Mouse (Mus musculus): ENCODE results near the gene Poc1b. TPM values are rescaled to one million over a fixed set of nuclear protein-coding genes. Genes with fewer than 3 reads are reported as not detected.
A peak's percentile ranks its signal among the peaks of the same experiment; 100 is the strongest.

Gene Poc1b
- polyA plus RNA-seq, 1 experiment from 2014 or later = 28.9 TPM

- Histone ChIP-seq H3K9ac (ENCODE audit: low read depth, low read length) (no peak overlapping the region), H3K4me3 (ENCODE audit: low read length) (no peak overlapping the region), H3K36me3 (ENCODE audit: control insufficient read depth, insufficient read depth, low read length) (no peaks in the 10 kb centered on the region), H3K4me2 (replicated peaks; ENCODE audit: low read depth, low read length) (no peak overlapping the region), H3K9me3 (ENCODE audit: control insufficient read depth, low read length) (no peaks in the 10 kb centered on the region), H3K4me1 (ENCODE audit: control insufficient read depth, insufficient read depth, low read length) (peaks cover 33% of the 10 kb centered on the region), H3K27ac (ENCODE audit: low read depth, low read length) (no peak overlapping the region), H3K27me3 (ENCODE audit: control insufficient read depth, insufficient read depth, low read length) (no peaks in the 10 kb centered on the region)
- no peak for ATAC-seq (ENCODE audit: low FRiP score, low TSS enrichment)
- 65% methylated on average over 5 of the region's 5 CpGs for WGBS
These were observed 62.9 kb downstream of the Poc1b start for GRCm38 (mm10) chr10:99169765-99170129.

DNA sequence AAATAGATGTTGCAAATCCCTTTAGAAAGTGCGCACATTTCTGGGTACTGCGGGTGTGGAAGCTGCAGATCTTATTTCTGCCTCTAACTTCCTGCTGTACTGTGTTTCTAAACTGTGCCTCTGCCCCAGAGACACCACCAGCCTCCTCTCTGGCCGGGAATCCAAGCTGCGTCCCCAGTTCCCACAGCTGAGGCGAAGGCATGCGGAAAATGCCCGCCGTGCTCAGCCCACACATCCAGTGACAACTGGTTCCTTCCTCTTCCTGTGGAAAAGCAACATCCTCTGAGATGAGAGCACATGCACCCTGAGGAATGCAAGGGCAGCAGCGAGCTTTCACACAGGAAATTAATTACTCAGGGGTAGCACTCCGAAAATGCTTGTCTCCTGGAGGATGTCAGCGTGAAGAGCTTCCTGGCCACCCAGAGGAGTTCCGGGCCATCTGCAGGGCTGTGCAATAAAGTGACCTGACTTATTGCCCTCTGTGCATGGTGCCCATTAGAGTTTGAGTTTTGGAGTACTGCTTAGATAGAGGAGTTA is 65.2 kb downstream of the Poc1b start:
- peak overlapping the region; percentile 9; the same call in 1 of the 2 replicates for H3K27ac ChIP-seq (ENCODE audit: low read depth, low read length)
- no peak overlapping the region for H3K4me2 ChIP-seq (replicated peaks; ENCODE audit: low read depth, low read length)
- no peaks in the 10 kb centered on the region for H3K36me3 ChIP-seq (ENCODE audit: control insufficient read depth, insufficient read depth, low read length)
- whole genome bisulfite sequencing = 7% methylated on average over 12 of the region's 12 CpGs
- H3K4me3 ChIP-seq (ENCODE audit: low read length) = no peak overlapping the region
- H3K4me1 ChIP-seq (ENCODE audit: control insufficient read depth, insufficient read depth, low read length) = peaks cover 33% of the 10 kb centered on the region
- H3K9me3 ChIP-seq (ENCODE audit: control insufficient read depth, low read length) = no peaks in the 10 kb centered on the region
- no peaks in the 10 kb centered on the region for H3K27me3 ChIP-seq (ENCODE audit: control insufficient read depth, insufficient read depth, low read length)
- no peak overlapping the region for H3K9ac ChIP-seq (ENCODE audit: low read depth, low read length)
- ATAC-seq (ENCODE audit: low FRiP score, low TSS enrichment) = peak; percentile 89

DNA sequence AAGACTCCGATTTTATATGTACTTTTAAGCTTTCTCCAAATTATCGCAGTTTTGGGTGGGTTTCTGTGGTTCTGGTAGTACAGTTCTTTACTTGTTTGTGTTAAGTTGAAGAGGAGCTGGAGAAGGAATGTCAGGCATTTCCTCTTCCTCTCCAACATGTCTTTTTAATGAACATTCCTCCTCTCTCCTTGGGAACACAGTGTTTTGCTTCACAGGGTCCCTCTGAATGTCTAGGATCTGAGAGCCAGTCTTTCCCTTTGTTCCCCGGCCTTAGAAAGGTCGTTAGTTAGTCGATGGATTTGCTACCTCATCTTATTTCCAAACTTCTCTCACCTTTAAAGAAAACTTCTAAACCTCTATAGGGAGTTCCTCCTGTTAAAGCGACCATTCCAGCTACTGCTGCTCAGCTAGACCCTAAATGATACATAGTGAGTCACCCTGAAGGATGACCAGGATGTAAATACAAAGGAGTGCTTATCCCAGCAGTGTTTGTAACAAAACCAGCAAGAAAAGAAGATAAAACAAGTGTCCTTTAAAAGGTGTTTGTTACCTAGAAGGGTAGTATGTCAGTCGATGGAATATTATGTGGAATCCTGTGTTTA is 66.2 kb downstream of the Poc1b start:
- peaks cover under 1% of the 10 kb centered on the region; the same call in 1 of the 2 replicates for H3K9me3 ChIP-seq (ENCODE audit: control insufficient read depth, low read length)
- H3K4me2 ChIP-seq (replicated peaks; ENCODE audit: low read depth, low read length) = no peak overlapping the region
- no peak for ATAC-seq (ENCODE audit: low FRiP score, low TSS enrichment)
- 39% methylated on average over 7 of the region's 7 CpGs for WGBS
- peaks cover 33% of the 10 kb centered on the region for H3K4me1 ChIP-seq (ENCODE audit: control insufficient read depth, insufficient read depth, low read length)
- no peak overlapping the region for H3K9ac ChIP-seq (ENCODE audit: low read depth, low read length)
- H3K4me3 ChIP-seq (ENCODE audit: low read length) = no peak overlapping the region
- H3K36me3 ChIP-seq (ENCODE audit: control insufficient read depth, insufficient read depth, low read length) = no peaks in the 10 kb centered on the region
- peak overlapping the region; percentile 9; the same call in 1 of the 2 replicates for H3K27ac ChIP-seq (ENCODE audit: low read depth, low read length)
- H3K27me3 ChIP-seq (ENCODE audit: control insufficient read depth, insufficient read depth, low read length) = no peaks in the 10 kb centered on the region

DNA sequence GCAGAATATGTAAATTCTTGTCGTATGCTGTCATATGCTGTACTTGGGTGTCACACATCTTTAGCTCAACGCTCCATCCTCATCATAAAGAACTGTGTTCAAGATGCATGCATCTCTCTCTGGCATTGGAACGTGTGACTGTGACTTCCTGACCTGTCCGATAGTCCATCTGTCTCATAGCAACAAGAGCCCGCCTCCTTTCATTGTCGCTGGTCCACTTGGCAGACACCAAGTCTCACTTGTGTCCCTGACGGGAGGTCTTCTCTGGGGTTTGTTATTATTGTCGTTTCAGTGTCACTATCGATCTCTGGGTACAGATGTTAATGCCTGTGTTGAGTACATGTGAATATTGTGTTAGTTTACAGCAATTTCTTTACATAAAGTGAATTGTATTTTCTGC is 70.1 kb downstream of the Poc1b start:
- Histone ChIP-seq H3K27ac (ENCODE audit: low read depth, low read length) (no peak overlapping the region), H3K4me2 (replicated peaks; ENCODE audit: low read depth, low read length) (no peak overlapping the region), H3K4me3 (ENCODE audit: low read length) (no peak overlapping the region), H3K4me1 (ENCODE audit: control insufficient read depth, insufficient read depth, low read length) (peaks cover 13% of the 10 kb centered on the region), H3K9me3 (ENCODE audit: control insufficient read depth, low read length) (peaks cover 3% of the 10 kb centered on the region; the same call in 1 of the 2 replicates), H3K27me3 (ENCODE audit: control insufficient read depth, insufficient read depth, low read length) (no peaks in the 10 kb centered on the region), H3K9ac (ENCODE audit: low read depth, low read length) (no peak overlapping the region), H3K36me3 (ENCODE audit: control insufficient read depth, insufficient read depth, low read length) (no peaks in the 10 kb centered on the region)
- 78% methylated on average over 9 of the region's 9 CpGs for WGBS
- ATAC-seq (ENCODE audit: low FRiP score, low TSS enrichment) = no peak

DNA sequence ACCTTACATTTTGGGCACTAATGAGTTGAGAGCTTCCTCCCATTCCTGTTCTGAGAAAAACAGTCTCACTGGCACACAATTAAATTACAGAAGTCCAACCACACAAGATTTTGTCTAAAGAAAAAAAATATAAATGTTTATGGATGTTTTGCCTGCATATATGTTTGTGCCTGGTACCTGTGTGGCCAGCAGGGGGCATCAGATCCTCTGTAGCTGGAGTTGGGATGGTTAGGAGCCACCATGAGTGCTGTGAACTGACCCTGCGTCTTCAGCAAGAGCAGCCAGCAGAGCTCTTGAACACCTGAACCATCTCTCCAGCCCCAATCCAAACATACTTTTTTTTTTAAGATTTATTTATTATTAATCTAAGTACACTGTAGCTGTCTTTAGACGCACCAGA is 71.3 kb downstream of the Poc1b start:
- Histone ChIP-seq H3K9ac (ENCODE audit: low read depth, low read length) (no peak overlapping the region), H3K36me3 (ENCODE audit: control insufficient read depth, insufficient read depth, low read length) (no peaks in the 10 kb centered on the region), H3K27ac (ENCODE audit: low read depth, low read length) (no peak overlapping the region), H3K4me3 (ENCODE audit: low read length) (no peak overlapping the region), H3K9me3 (ENCODE audit: control insufficient read depth, low read length) (peaks cover 3% of the 10 kb centered on the region; the same call in 1 of the 2 replicates), H3K4me2 (replicated peaks; ENCODE audit: low read depth, low read length) (no peak overlapping the region), H3K27me3 (ENCODE audit: control insufficient read depth, insufficient read depth, low read length) (no peaks in the 10 kb centered on the region), H3K4me1 (ENCODE audit: control insufficient read depth, insufficient read depth, low read length) (peaks cover 1% of the 10 kb centered on the region; the same call in 1 of the 2 replicates)
- no peak for ATAC-seq (ENCODE audit: low FRiP score, low TSS enrichment)
- WGBS = 94% methylated on average over 2 of the region's 2 CpGs

GRCm38 (mm10) chr10:99179122-99179521 is 72.3 kb downstream of the Poc1b start:
- Histone ChIP-seq H3K36me3 (ENCODE audit: control insufficient read depth, insufficient read depth, low read length) (no peaks in the 10 kb centered on the region), H3K4me3 (ENCODE audit: low read length) (no peak overlapping the region), H3K9ac (ENCODE audit: low read depth, low read length) (no peak overlapping the region), H3K4me2 (replicated peaks; ENCODE audit: low read depth, low read length) (no peak overlapping the region), H3K27me3 (ENCODE audit: control insufficient read depth, insufficient read depth, low read length) (no peaks in the 10 kb centered on the region), H3K27ac (ENCODE audit: low read depth, low read length) (no peak overlapping the region), H3K4me1 (ENCODE audit: control insufficient read depth, insufficient read depth, low read length) (no peaks in the 10 kb centered on the region), H3K9me3 (ENCODE audit: control insufficient read depth, low read length) (peaks cover 3% of the 10 kb centered on the region; the same call in 1 of the 2 replicates)
- WGBS = 88% methylated on average over 5 of the region's 5 CpGs
- no peak for ATAC-seq (ENCODE audit: low FRiP score, low TSS enrichment)

DNA sequence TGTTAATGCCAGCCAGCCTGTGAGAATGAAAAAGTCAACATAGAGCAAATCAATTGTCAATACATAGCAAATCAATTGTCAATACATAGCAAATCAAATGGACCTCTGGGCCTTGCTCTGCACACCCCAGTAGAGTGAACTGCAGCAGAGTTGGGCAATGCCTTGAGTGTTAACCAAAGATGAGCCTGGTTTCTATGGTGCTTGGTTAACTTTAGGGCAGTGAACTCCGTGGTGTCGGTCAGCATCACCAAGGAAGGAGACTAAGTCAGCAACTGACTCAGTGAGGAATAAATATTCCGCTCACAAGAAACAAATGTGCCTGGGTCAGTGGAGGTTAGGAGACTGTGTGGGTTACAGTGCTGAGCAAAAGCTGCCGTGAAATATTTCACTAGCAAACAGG is 72.7 kb downstream of the Poc1b start:
- H3K4me2 ChIP-seq (replicated peaks; ENCODE audit: low read depth, low read length) = no peak overlapping the region
- 88% methylated on average over 4 of the region's 4 CpGs for WGBS
- no peaks in the 10 kb centered on the region for H3K27me3 ChIP-seq (ENCODE audit: control insufficient read depth, insufficient read depth, low read length)
- no peak overlapping the region for H3K9ac ChIP-seq (ENCODE audit: low read depth, low read length)
- H3K4me3 ChIP-seq (ENCODE audit: low read length) = no peak overlapping the region
- H3K36me3 ChIP-seq (ENCODE audit: control insufficient read depth, insufficient read depth, low read length) = no peaks in the 10 kb centered on the region
- no peak overlapping the region for H3K27ac ChIP-seq (ENCODE audit: low read depth, low read length)
- no peak for ATAC-seq (ENCODE audit: low FRiP score, low TSS enrichment)
- H3K9me3 ChIP-seq (ENCODE audit: control insufficient read depth, low read length) = peaks cover 3% of the 10 kb centered on the region; the same call in 1 of the 2 replicates
- no peaks in the 10 kb centered on the region for H3K4me1 ChIP-seq (ENCODE audit: control insufficient read depth, insufficient read depth, low read length)

- H3K27me3 ChIP-seq (ENCODE audit: control insufficient read depth, insufficient read depth, low read length) = no peaks in the 10 kb centered on the region
- H3K4me1 ChIP-seq (ENCODE audit: control insufficient read depth, insufficient read depth, low read length) = no peaks in the 10 kb centered on the region
- no peaks in the 10 kb centered on the region for H3K36me3 ChIP-seq (ENCODE audit: control insufficient read depth, insufficient read depth, low read length)
- no peak for ATAC-seq (ENCODE audit: low FRiP score, low TSS enrichment)
- H3K9ac ChIP-seq (ENCODE audit: low read depth, low read length) = no peak overlapping the region
- H3K27ac ChIP-seq (ENCODE audit: low read depth, low read length) = no peak overlapping the region
- no peak overlapping the region for H3K4me2 ChIP-seq (replicated peaks; ENCODE audit: low read depth, low read length)
- no peak overlapping the region for H3K4me3 ChIP-seq (ENCODE audit: low read length)
- WGBS = 91% methylated on average over 8 of the region's 8 CpGs
- H3K9me3 ChIP-seq (ENCODE audit: control insufficient read depth, low read length) = peaks cover 3% of the 10 kb centered on the region; the same call in 1 of the 2 replicates
These were observed 74.7 kb downstream of the Poc1b start for GRCm38 (mm10) chr10:99181497-99181896.

DNA sequence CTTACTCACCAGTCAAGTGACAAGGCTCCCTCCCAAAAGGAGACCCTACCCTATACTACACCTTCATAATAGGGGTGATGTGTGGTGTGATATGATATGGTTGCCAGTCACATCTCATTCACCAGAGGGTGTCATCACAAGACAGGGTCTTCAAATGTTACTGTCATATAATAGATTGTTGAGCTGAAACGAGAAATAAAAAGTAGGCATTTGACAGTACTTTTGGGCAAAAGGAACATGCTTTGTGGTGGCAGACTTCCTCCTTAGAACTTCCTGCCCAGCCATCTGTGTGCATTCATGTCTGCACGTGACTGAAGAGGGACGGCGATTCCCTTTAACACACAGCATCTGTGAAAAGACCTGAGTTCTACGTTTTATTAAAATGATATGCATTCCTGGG is 75.3 kb downstream of the Poc1b start:
- Histone ChIP-seq H3K36me3 (ENCODE audit: control insufficient read depth, insufficient read depth, low read length) (no peaks in the 10 kb centered on the region), H3K9me3 (ENCODE audit: control insufficient read depth, low read length) (peaks cover 3% of the 10 kb centered on the region; the same call in 1 of the 2 replicates), H3K27me3 (ENCODE audit: control insufficient read depth, insufficient read depth, low read length) (no peaks in the 10 kb centered on the region), H3K4me1 (ENCODE audit: control insufficient read depth, insufficient read depth, low read length) (no peaks in the 10 kb centered on the region), H3K4me3 (ENCODE audit: low read length) (no peak overlapping the region), H3K27ac (ENCODE audit: low read depth, low read length) (no peak overlapping the region), H3K9ac (ENCODE audit: low read depth, low read length) (no peak overlapping the region), H3K4me2 (replicated peaks; ENCODE audit: low read depth, low read length) (no peak overlapping the region)
- no peak for ATAC-seq (ENCODE audit: low FRiP score, low TSS enrichment)
- WGBS = 80% methylated on average over 5 of the region's 5 CpGs
